Mouse (Mus musculus) C2C12 (cell line): Measurements from ENCODE around the gene Rtp3. TPM values are rescaled to one million over a fixed set of nuclear protein-coding genes. Genes with fewer than 3 reads are reported as not detected.

Experiments used
- H3K27me3 ChIP-seq: one replicate; pipeline ENCODE4 v1.6.1; 2011; ENCODE audit not compliant: control insufficient read depth, insufficient read depth, insufficient read length
- H3K36me3 ChIP-seq: one replicate; pipeline ENCODE4 v1.6.1; 2011; ENCODE audit not compliant: control insufficient read depth, insufficient read depth
- H3K4me3 ChIP-seq: one replicate; pipeline ENCODE4 v1.5.1; 2011; ENCODE audit warnings: mild to moderate bottlenecking, control low read depth; ENCODE audit not compliant: poor library complexity, insufficient read depth, severe bottlenecking
- H3K79me2 ChIP-seq: one replicate; pipeline ENCODE4 v1.6.1; 2011; ENCODE audit not compliant: control insufficient read depth, insufficient read depth
- H3K79me3 ChIP-seq: one replicate; pipeline ENCODE4 v1.6.1; 2011; ENCODE audit warnings: low read depth, control low read depth
- H3ac ChIP-seq: one replicate; pipeline ENCODE3; 2011; ENCODE audit warnings: low read depth; ENCODE audit not compliant: control insufficient read depth, insufficient read length
- CEBPB ChIP-seq: IDR thresholded peaks from one replicate; pipeline ENCODE4 v1.6.1; 2011; ENCODE audit warnings: low read depth, mild to moderate bottlenecking, control low read depth, moderate library complexity
- CTCF ChIP-seq: IDR thresholded peaks from one replicate; pipeline ENCODE4 v1.5.1; 2011; ENCODE audit not compliant: control insufficient read depth, insufficient read depth, insufficient read length
- FOSL1 ChIP-seq: IDR thresholded peaks from one replicate; pipeline ENCODE4 v1.8.0; 2011; ENCODE audit warnings: mild to moderate bottlenecking, low read length; ENCODE audit not compliant: poor library complexity, insufficient read depth, severe bottlenecking
- MAX ChIP-seq: IDR thresholded peaks from one replicate; pipeline ENCODE4 v1.6.1; 2011; ENCODE audit warnings: mild to moderate bottlenecking, control low read depth
- MYOD1 ChIP-seq: IDR thresholded peaks from one replicate; pipeline ENCODE4 v1.6.1; 2011; ENCODE audit warnings: low read depth; ENCODE audit not compliant: control insufficient read depth, insufficient read length
- MYOG ChIP-seq: IDR thresholded peaks from one replicate; pipeline ENCODE4 v1.6.1; 2011; ENCODE audit not compliant: control insufficient read depth, insufficient read length; ENCODE audit errors: extremely low read depth
- USF1 ChIP-seq: IDR thresholded peaks from one replicate; pipeline ENCODE4 v1.6.1; 2011; ENCODE audit warnings: low read depth, mild to moderate bottlenecking, control low read depth, moderate library complexity
- polyA plus RNA-seq: library from polyadenylated mRNA; unstranded; fragments of >200 nt; fragmentation: generic; extraction: Trizol; gene quantifications from one replicate; pipeline ENCODE4 v1.2.1, GENCODE M21; 2012; ENCODE audit warnings: missing spikeins

The Rtp3 gene
- polyA plus RNA-seq, 1 experiment = not detected

- Histone ChIP-seq H3K79me2 (no peaks in the 10 kb centered on the region), H3K4me3 (no peak overlapping the region), H3K27me3 (peaks cover 6% of the 10 kb centered on the region), H3K79me3 (no peaks in the 10 kb centered on the region), H3K36me3 (no peaks in the 10 kb centered on the region), H3ac (no peak overlapping the region)
- TF ChIP-seq CEBPB = no peak
- TF ChIP-seq USF1 = no peak
- TF ChIP-seq MAX = no peak
- no peak for TF ChIP-seq MYOD1
- TF ChIP-seq MYOG = no peak
- TF ChIP-seq FOSL1 = no peak
- TF ChIP-seq CTCF = no peak
Observed at GRCm38 (mm10) chr9:110937506-110938490, 52.6 kb downstream of the Rtp3 start.

GRCm38 (mm10) chr9:110935941-110936340 is 54.4 kb downstream of the Rtp3 start:
- no peak overlapping the region for H3K4me3 ChIP-seq
- H3ac ChIP-seq = no peak overlapping the region
- TF ChIP-seq CEBPB (no peak), MYOD1 (no peak), USF1 (no peak), MYOG (no peak), MAX (no peak), CTCF (no peak)
- no peaks in the 10 kb centered on the region for H3K79me2 ChIP-seq
- H3K27me3 ChIP-seq = peaks cover 6% of the 10 kb centered on the region
- H3K36me3 ChIP-seq = no peaks in the 10 kb centered on the region
- no peaks in the 10 kb centered on the region for H3K79me3 ChIP-seq

Other genes starting within 250 kb of the Rtp3 start
- gene Myl3, start 248.7 kb downstream of the Rtp3 start, polyA plus RNA-seq = not detected
- gene Pth1r, start 243.4 kb downstream of the Rtp3 start, polyA plus RNA-seq = 0.12 TPM
- gene Prss42, start 192.4 kb downstream of the Rtp3 start, polyA plus RNA-seq = not detected
- not detected for gene Prss44, start 176.6 kb downstream of the Rtp3 start, polyA plus RNA-seq
- gene Prss43, start 163.9 kb downstream of the Rtp3 start, polyA plus RNA-seq = not detected
- not detected for gene Prss45, start 156.0 kb downstream of the Rtp3 start, polyA plus RNA-seq
- 0.12 TPM for gene Prss46, start 146.1 kb downstream of the Rtp3 start, polyA plus RNA-seq
- gene Prss50, start 132.6 kb downstream of the Rtp3 start, polyA plus RNA-seq = 0.04 TPM
- 2.6 TPM for gene Als2cl, start 110.7 kb downstream of the Rtp3 start, polyA plus RNA-seq
- gene Tmie, start 110.5 kb downstream of the Rtp3 start, polyA plus RNA-seq = not detected
- gene Fam240a, start 73.7 kb downstream of the Rtp3 start, polyA plus RNA-seq = not detected
- gene Tdgf1, start 44.4 kb downstream of the Rtp3 start, polyA plus RNA-seq = not detected
- gene Lrrc2, start 39.0 kb downstream of the Rtp3 start, polyA plus RNA-seq = 0.01 TPM
- not detected for gene Ltf, start 28.7 kb upstream of the Rtp3 start, polyA plus RNA-seq
- gene Ccrl2, start 66.9 kb upstream of the Rtp3 start, polyA plus RNA-seq = not detected
- 29.4 TPM for gene Lrrfip2, start 127.0 kb upstream of the Rtp3 start, polyA plus RNA-seq